Mouse (Mus musculus) heart, embryonic 11.5 days (tissue): ENCODE data around the gene Commd7. TPM values are rescaled to one million over a fixed set of nuclear protein-coding genes. Genes with fewer than 3 reads are reported as not detected.

ENCODE experiments used
- ATAC-seq: fragments of 200-750 bp; cut with Nextera tagmentation; replicated peaks from 2 replicates; pipeline ENCODE4 v1.8.0; 2017; ENCODE audit warnings: moderate library complexity; ENCODE audit not compliant: insufficient number of reproducible peaks, low FRiP score, low TSS enrichment
- H3K27ac ChIP-seq: fragments of 300-500 bp; sonication (generic); 2 replicates; pipeline ENCODE4 v1.5.1; 2014; ENCODE audit warnings: mild to moderate bottlenecking, low read depth, low read length
- H3K27me3 ChIP-seq: fragments of 300-500 bp; sonication (generic); 2 replicates; pipeline ENCODE4 v1.6.1; 2014; ENCODE audit warnings: mild to moderate bottlenecking, low read length, mixed read lengths; ENCODE audit not compliant: control insufficient read depth, insufficient read depth
- H3K36me3 ChIP-seq: fragments of 300-500 bp; sonication (generic); 2 replicates; pipeline ENCODE4 v1.6.1; 2014; ENCODE audit warnings: mild to moderate bottlenecking, low read length, moderate library complexity, mixed read lengths; ENCODE audit not compliant: control insufficient read depth, insufficient read depth
- H3K4me1 ChIP-seq: fragments of 300-500 bp; sonication (generic); 2 replicates; pipeline ENCODE4 v1.6.1; 2014; ENCODE audit warnings: low read length; ENCODE audit not compliant: control insufficient read depth, insufficient read depth
- H3K4me2 ChIP-seq: fragments of 300-500 bp; sonication (generic); 2 replicates; pipeline ENCODE4 v1.6.1; 2014; ENCODE audit warnings: mild to moderate bottlenecking, moderate library complexity
- H3K4me3 ChIP-seq: fragments of 300-500 bp; sonication (generic); 2 replicates; pipeline ENCODE4 v1.5.1; 2014; ENCODE audit warnings: low read depth, low read length
- H3K9ac ChIP-seq: fragments of 300-500 bp; sonication (generic); 2 replicates; pipeline ENCODE4 v1.6.1; 2014; ENCODE audit warnings: mild to moderate bottlenecking, low read depth, low read length, moderate library complexity
- H3K9me3 ChIP-seq: fragments of 300-500 bp; sonication (generic); replicated peaks from 2 replicates; pipeline ENCODE4 v1.6.1; 2016; ENCODE audit warnings: low read length; ENCODE audit not compliant: control insufficient read depth
- WGBS: fragments of 180-500 bp; shearing (Covaris S2); extraction: QIAGEN DNeasy Blood & Tissue Kit; methylation state at CpG from one replicate; pipeline ENCODE4 v1.1.7; 2014; ENCODE audit not compliant: insufficient replicate concordance; 5-methylcytosine and 5-hydroxymethylcytosine counted together
- polyA plus RNA-seq: library from polyadenylated mRNA; unstranded; fragments of >200 nt; fragmentation: Nextera tagmentation; extraction: Ambion mirVana; gene quantifications from 2 replicates; pipeline ENCODE4 v1.2.1, GENCODE M21; 2014

Gene Commd7
- polyA plus RNA-seq, 1 experiment from 2014 or later, result 53.6 TPM

GRCm38 (mm10) chr2:153592056-153593014, 40.2 kb downstream of the Commd7 start:
- no peak for ATAC-seq
- H3K36me3 ChIP-seq, result no peaks in the 10 kb centered on the region
- H3K27ac ChIP-seq, result peak overlapping the region; percentile 15; the same call in 1 of the 2 replicates
- 0 out of 2 replicates have a peak overlapping the region, but pooled peaks have one; percentile 16 for H3K9ac ChIP-seq
- peaks cover 3% of the 10 kb centered on the region; the same call in 1 of the 2 replicates for H3K4me1 ChIP-seq
- WGBS, result 72% methylated on average over 8 of the region's 8 CpGs
- H3K9me3 ChIP-seq, result no peaks in the 10 kb centered on the region
- H3K27me3 ChIP-seq, result no peaks in the 10 kb centered on the region
- H3K4me2 ChIP-seq, result no peak overlapping the region
- H3K4me3 ChIP-seq, result no peak overlapping the region

GRCm38 (mm10) chr2:153586515-153587174, 45.9 kb downstream of the Commd7 start:
- 0 out of 2 replicates have a peak overlapping the region, but pooled peaks have one; percentile 15 for H3K4me3 ChIP-seq
- WGBS, result 12% methylated on average over 15 of the region's 15 CpGs
- peak overlapping the region; percentile 63 for H3K4me2 ChIP-seq
- H3K4me1 ChIP-seq, result peaks cover 12% of the 10 kb centered on the region
- H3K9me3 ChIP-seq, result no peaks in the 10 kb centered on the region
- H3K36me3 ChIP-seq, result no peaks in the 10 kb centered on the region
- H3K27me3 ChIP-seq, result no peaks in the 10 kb centered on the region
- peak overlapping the region; percentile 40 for H3K9ac ChIP-seq
- ATAC-seq, result peak; percentile 31; the same call in 1 of the 2 replicates
- H3K27ac ChIP-seq, result no peak overlapping the region

- no peak overlapping the region for H3K27ac ChIP-seq
- peak overlapping the region; percentile 29; the same call in 1 of the 2 replicates for H3K9ac ChIP-seq
- H3K4me3 ChIP-seq, result no peak overlapping the region
- peak overlapping the region; percentile 63 for H3K4me2 ChIP-seq
- H3K9me3 ChIP-seq, result no peaks in the 10 kb centered on the region
- ATAC-seq, result no peak
- 59% methylated on average over 6 of the region's 6 CpGs for WGBS
- H3K27me3 ChIP-seq, result no peaks in the 10 kb centered on the region
- H3K4me1 ChIP-seq, result peaks cover 15% of the 10 kb centered on the region
- no peaks in the 10 kb centered on the region for H3K36me3 ChIP-seq
Measured at GRCm38 (mm10) chr2:153585981-153586380, 46.6 kb downstream of the Commd7 start.

GRCm38 (mm10) chr2:153584396-153584795, 48.2 kb downstream of the Commd7 start:
- no peaks in the 10 kb centered on the region for H3K9me3 ChIP-seq
- H3K4me1 ChIP-seq, result peaks cover 15% of the 10 kb centered on the region
- no peak overlapping the region for H3K9ac ChIP-seq
- no peak overlapping the region for H3K4me2 ChIP-seq
- no peak overlapping the region for H3K27ac ChIP-seq
- no peaks in the 10 kb centered on the region for H3K36me3 ChIP-seq
- ATAC-seq, result no peak
- no peaks in the 10 kb centered on the region for H3K27me3 ChIP-seq
- H3K4me3 ChIP-seq, result no peak overlapping the region
- 77% methylated on average over 4 of the region's 4 CpGs for WGBS

- peaks cover 15% of the 10 kb centered on the region for H3K4me1 ChIP-seq
- ATAC-seq, result peak; percentile 81
- H3K27me3 ChIP-seq, result no peaks in the 10 kb centered on the region
- no peaks in the 10 kb centered on the region for H3K9me3 ChIP-seq
- H3K36me3 ChIP-seq, result no peaks in the 10 kb centered on the region
- WGBS, result 38% methylated on average over 14 of the region's 14 CpGs
- peak overlapping the region; percentile 35; the same call in 1 of the 2 replicates for H3K4me2 ChIP-seq
- H3K9ac ChIP-seq, result peak overlapping the region; percentile 50
- no peak overlapping the region for H3K4me3 ChIP-seq
- H3K27ac ChIP-seq, result peak overlapping the region; percentile 50; the same call in 1 of the 2 replicates
Measured at GRCm38 (mm10) chr2:153583641-153584049, 48.9 kb downstream of the Commd7 start.

GRCm38 (mm10) chr2:153582876-153583585, 49.5 kb downstream of the Commd7 start:
- 46% methylated on average over 15 of the region's 15 CpGs for WGBS
- Histone ChIP-seq H3K27me3 (no peaks in the 10 kb centered on the region), H3K4me2 (peak overlapping the region; percentile 35; the same call in 1 of the 2 replicates), H3K4me1 (peaks cover 15% of the 10 kb centered on the region), H3K4me3 (no peak overlapping the region), H3K27ac (peak overlapping the region; percentile 50; the same call in 1 of the 2 replicates), H3K36me3 (no peaks in the 10 kb centered on the region), H3K9me3 (no peaks in the 10 kb centered on the region), H3K9ac (peak overlapping the region; percentile 50)
- ATAC-seq, result no peak

GRCm38 (mm10) chr2:153581416-153581815, 51.2 kb downstream of the Commd7 start:
- H3K9me3 ChIP-seq, result no peaks in the 10 kb centered on the region
- no peak for ATAC-seq
- WGBS, result 85% methylated on average over 7 of the region's 7 CpGs
- no peaks in the 10 kb centered on the region for H3K36me3 ChIP-seq
- H3K27ac ChIP-seq, result no peak overlapping the region
- no peaks in the 10 kb centered on the region for H3K27me3 ChIP-seq
- H3K4me3 ChIP-seq, result no peak overlapping the region
- peaks cover 14% of the 10 kb centered on the region for H3K4me1 ChIP-seq
- H3K4me2 ChIP-seq, result no peak overlapping the region
- no peak overlapping the region for H3K9ac ChIP-seq

GRCm38 (mm10) chr2:153580458-153580985, 52.1 kb downstream of the Commd7 start:
- H3K27ac ChIP-seq, result no peak overlapping the region

More at GRCm38 (mm10) chr2:153580458-153580985, 52.1 kb downstream of the Commd7 start:
- Histone ChIP-seq H3K36me3 (no peaks in the 10 kb centered on the region), H3K4me1 (peaks cover 9% of the 10 kb centered on the region), H3K9me3 (no peaks in the 10 kb centered on the region), H3K4me2 (no peak overlapping the region), H3K9ac (no peak overlapping the region), H3K27me3 (no peaks in the 10 kb centered on the region), H3K4me3 (no peak overlapping the region)
- no peak for ATAC-seq
- 74% methylated on average over 4 of the region's 4 CpGs for WGBS
